Mouse (Mus musculus): ENCODE results near the gene Rmnd5b.
"Not testable (repeated sequence)": the region's sequence is repeated elsewhere in the genome, so short reads cannot be mapped to it uniquely, and the experiment has no call there.

DNA sequence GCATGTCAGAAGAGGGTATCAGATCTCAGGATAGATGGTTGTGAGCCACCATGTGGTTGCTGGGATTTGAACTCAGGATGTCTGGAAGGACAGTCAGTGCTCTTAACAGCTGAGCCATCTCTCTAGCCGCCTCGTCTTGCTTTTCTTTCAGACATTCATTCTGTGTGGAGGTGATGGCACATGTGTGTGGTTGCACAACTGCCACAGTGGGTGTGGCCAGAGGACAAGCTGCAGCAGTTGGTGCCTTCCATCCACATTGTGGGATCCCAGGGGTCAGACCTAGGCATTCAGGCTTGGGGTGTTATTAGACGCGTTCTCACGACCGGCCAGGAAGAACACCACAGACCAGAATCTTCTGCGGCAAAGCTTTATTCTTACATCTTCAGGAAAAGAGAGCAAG is 29.1 kb upstream of the Rmnd5b start:
- not testable (repeated sequence) for TF ChIP-seq EP300, CTCF (IDR thresholded peaks at IDR 0.05; ENCODE audit: low read depth)
